Mouse (Mus musculus) liver, embryonic 11.5 days (tissue): ENCODE measurements around the gene Gabrb1. TPM values are rescaled to one million over a fixed set of nuclear protein-coding genes. Genes with fewer than 3 reads are reported as not detected.

Source experiments
- ATAC-seq: fragments of 200-750 bp; cut with Nextera tagmentation; replicated peaks from 2 replicates; pipeline ENCODE4 v1.8.0; 2017; ENCODE audit warnings: moderate number of reproducible peaks, mild to moderate bottlenecking, moderate TSS enrichment, moderate library complexity; ENCODE audit not compliant: low FRiP score
- DNase-seq: peaks from one replicate; pipeline ENCODE4 v3.0.0-alpha.2; 2017; ENCODE audit warnings: low spot score
- H3K27ac ChIP-seq: fragments of 300-500 bp; sonication (generic); 2 replicates; pipeline ENCODE4 v1.5.1; 2014; ENCODE audit warnings: mild to moderate bottlenecking, low read depth, low read length, control low read depth
- H3K27me3 ChIP-seq: fragments of 300-500 bp; sonication (generic); replicated peaks from 2 replicates; pipeline ENCODE4 v1.6.1; 2014; ENCODE audit warnings: low read length, mixed read lengths; ENCODE audit not compliant: control insufficient read depth, insufficient read depth
- H3K36me3 ChIP-seq: fragments of 300-500 bp; sonication (generic); 2 replicates; pipeline ENCODE4 v1.6.1; 2014; ENCODE audit warnings: mild to moderate bottlenecking, low read length, moderate library complexity, mixed read lengths; ENCODE audit not compliant: control insufficient read depth, insufficient read depth
- H3K4me1 ChIP-seq: fragments of 300-500 bp; sonication (generic); replicated peaks from 2 replicates; pipeline ENCODE4 v1.6.1; 2014; ENCODE audit warnings: low read length, mixed read lengths; ENCODE audit not compliant: control insufficient read depth, insufficient read depth
- H3K4me2 ChIP-seq: fragments of 300-500 bp; sonication (generic); 2 replicates; pipeline ENCODE4 v1.6.1; 2014; ENCODE audit warnings: mild to moderate bottlenecking, control low read depth, moderate library complexity
- H3K4me3 ChIP-seq: fragments of 300-500 bp; sonication (generic); 2 replicates; pipeline ENCODE4 v1.5.1; 2014; ENCODE audit warnings: low read depth, low read length, control low read depth
- H3K9ac ChIP-seq: fragments of 300-500 bp; sonication (generic); 2 replicates; pipeline ENCODE4 v1.6.1; 2014; ENCODE audit warnings: low read depth, low read length, control low read depth
- H3K9me3 ChIP-seq: fragments of 300-500 bp; sonication (generic); 2 replicates; pipeline ENCODE4 v1.6.1; 2016; ENCODE audit warnings: low read length, inconsistent platforms, mixed read lengths; ENCODE audit not compliant: control insufficient read depth
- WGBS: fragments of 180-500 bp; shearing (Covaris S2); extraction: QIAGEN DNeasy Blood & Tissue Kit; methylation state at CpG from one replicate; pipeline ENCODE4 v1.1.7; 2014; 5-methylcytosine and 5-hydroxymethylcytosine counted together
- polyA plus RNA-seq: library from polyadenylated mRNA; unstranded; fragments of >200 nt; fragmentation: Nextera tagmentation; extraction: Ambion mirVana; gene quantifications from 2 replicates; pipeline ENCODE4 v1.2.1, GENCODE M21; 2014

Gabrb1 gene
- 0.09 and 0.22 TPM in 2 replicates for polyA plus RNA-seq

- Histone ChIP-seq H3K4me3 (peak within 1 kb of the TSS; percentile 42), H3K27ac (no peak within 1 kb of the TSS), H3K4me1 (peaks cover 2% of the 10 kb centered on the region; the same call in 1 of the 2 replicates), H3K9me3 (no peaks in the 10 kb centered on the region), H3K27me3 (peaks cover 26% of the 10 kb centered on the region), H3K36me3 (no peaks in the 10 kb centered on the region), H3K9ac (no peak within 1 kb of the TSS), H3K4me2 (peak within 1 kb of the TSS; percentile 70)
- WGBS = under 1% methylated on average over 38 of the region's 49 CpGs
- DNase-seq (peak; percentile 47), ATAC-seq (peak; percentile 78)
Measured at GRCm38 (mm10) chr5:71657482-71658114, at the start of gene Gabrb1. TSS of gene Gabrb1 (plus strand) at chr5:71658113.

- H3K27me3 ChIP-seq = no peaks in the 10 kb centered on the region
- no peak overlapping the region for H3K9ac ChIP-seq
- no peak overlapping the region for H3K27ac ChIP-seq
- H3K9me3 ChIP-seq = no peaks in the 10 kb centered on the region
- ATAC-seq (no peak), DNase-seq (no peak)
- no peak overlapping the region for H3K4me2 ChIP-seq
- WGBS = 71% methylated on average over 1 of the region's 1 CpGs
- no peak overlapping the region for H3K4me3 ChIP-seq
- no peaks in the 10 kb centered on the region for H3K36me3 ChIP-seq
- H3K4me1 ChIP-seq = no peaks in the 10 kb centered on the region
Measured at GRCm38 (mm10) chr5:71608735-71609134, 49.2 kb upstream of the Gabrb1 start.

- Histone ChIP-seq H3K9me3 (no peaks in the 10 kb centered on the region), H3K4me2 (no peak overlapping the region), H3K4me3 (no peak overlapping the region), H3K27me3 (no peaks in the 10 kb centered on the region), H3K9ac (no peak overlapping the region), H3K36me3 (no peaks in the 10 kb centered on the region), H3K4me1 (no peaks in the 10 kb centered on the region), H3K27ac (no peak overlapping the region)
- ATAC-seq (no peak), DNase-seq (no peak)
- WGBS = 92% methylated on average over 1 of the region's 1 CpGs
Measured at GRCm38 (mm10) chr5:71614311-71614710, 43.6 kb upstream of the Gabrb1 start.

- H3K27ac ChIP-seq = no peak overlapping the region
- H3K4me3 ChIP-seq = no peak overlapping the region
- no peak for ATAC-seq
- 53% methylated on average over 4 of the region's 4 CpGs for WGBS
- no peaks in the 10 kb centered on the region for H3K27me3 ChIP-seq
- no peaks in the 10 kb centered on the region for H3K4me1 ChIP-seq
- no peak for DNase-seq
- no peaks in the 10 kb centered on the region for H3K36me3 ChIP-seq
- H3K4me2 ChIP-seq = no peak overlapping the region
- H3K9ac ChIP-seq = no peak overlapping the region
- H3K9me3 ChIP-seq = no peaks in the 10 kb centered on the region
Measured at GRCm38 (mm10) chr5:71616734-71617133, 41.2 kb upstream of the Gabrb1 start.

GRCm38 (mm10) chr5:71627820-71628219, 30.1 kb upstream of the Gabrb1 start:
- Histone ChIP-seq H3K27me3 (no peaks in the 10 kb centered on the region), H3K4me3 (no peak overlapping the region), H3K9me3 (no peaks in the 10 kb centered on the region), H3K4me2 (no peak overlapping the region), H3K36me3 (no peaks in the 10 kb centered on the region), H3K9ac (no peak overlapping the region), H3K4me1 (no peaks in the 10 kb centered on the region), H3K27ac (no peak overlapping the region)
- no peak for ATAC-seq
- 88% methylated on average over 3 of the region's 3 CpGs for WGBS
- DNase-seq = no peak

GRCm38 (mm10) chr5:71639804-71640203, 18.1 kb upstream of the Gabrb1 start:
- Histone ChIP-seq H3K9ac (no peak overlapping the region), H3K4me3 (no peak overlapping the region), H3K4me2 (no peak overlapping the region), H3K36me3 (no peaks in the 10 kb centered on the region), H3K27ac (no peak overlapping the region), H3K9me3 (no peaks in the 10 kb centered on the region), H3K27me3 (no peaks in the 10 kb centered on the region), H3K4me1 (no peaks in the 10 kb centered on the region)
- ATAC-seq = no peak
- no peak for DNase-seq
- 82% methylated on average over 10 of the region's 10 CpGs for WGBS

- Histone ChIP-seq H3K27ac (no peak overlapping the region), H3K27me3 (no peaks in the 10 kb centered on the region), H3K4me1 (no peaks in the 10 kb centered on the region), H3K36me3 (no peaks in the 10 kb centered on the region), H3K4me3 (no peak overlapping the region), H3K9ac (no peak overlapping the region), H3K9me3 (no peaks in the 10 kb centered on the region), H3K4me2 (no peak overlapping the region)
- ATAC-seq (no peak), DNase-seq (no peak)
- WGBS = 69% methylated on average over 2 of the region's 2 CpGs
Measured at GRCm38 (mm10) chr5:71648108-71648507, 9.8 kb upstream of the Gabrb1 start.

GRCm38 (mm10) chr5:71654056-71654455, 3.9 kb upstream of the Gabrb1 start:
- Histone ChIP-seq H3K4me3 (no peak overlapping the region), H3K36me3 (no peaks in the 10 kb centered on the region), H3K4me2 (no peak overlapping the region), H3K27ac (no peak overlapping the region), H3K4me1 (peaks cover 2% of the 10 kb centered on the region; the same call in 1 of the 2 replicates), H3K9me3 (no peaks in the 10 kb centered on the region), H3K27me3 (peaks cover 26% of the 10 kb centered on the region), H3K9ac (no peak overlapping the region)
- 76% methylated on average over 5 of the region's 5 CpGs for WGBS
- ATAC-seq = no peak
- no peak for DNase-seq

GRCm38 (mm10) chr5:71656771-71657170, 1.1 kb upstream of the Gabrb1 start:
- 8% methylated on average over 10 of the region's 10 CpGs for WGBS
- Histone ChIP-seq H3K27ac (no peak overlapping the region), H3K4me2 (peak overlapping the region; percentile 14), H3K36me3 (no peaks in the 10 kb centered on the region), H3K4me1 (peaks cover 2% of the 10 kb centered on the region; the same call in 1 of the 2 replicates), H3K9me3 (no peaks in the 10 kb centered on the region), H3K4me3 (no peak overlapping the region), H3K9ac (no peak overlapping the region), H3K27me3 (peaks cover 26% of the 10 kb centered on the region)
- no peak for ATAC-seq
- DNase-seq = peak; percentile 32
